Mouse (Mus musculus) WW6 (cell line): ENCODE results near the gene Kcnj5.

Source experiments
- DNase-seq: peaks from one replicate; pipeline ENCODE4 v3.0.0-alpha.2; 2013; ENCODE audit warnings: low read depth, low spot score

The Kcnj5 gene

GRCm38 (mm10) chr9:32344051-32344450 is at the start of gene Kcnj5:
TSS of gene Kcnj5 (minus strand) at chr9:32344350.
- no peak for DNase-seq

- DNase-seq = no peak
Measured at GRCm38 (mm10) chr9:32392716-32393115, 48.6 kb upstream of the Kcnj5 start.

GRCm38 (mm10) chr9:32391701-32392100 is 47.6 kb upstream of the Kcnj5 start:
- DNase-seq = no peak

GRCm38 (mm10) chr9:32391092-32391491 is 46.9 kb upstream of the Kcnj5 start:
- DNase-seq = no peak

GRCm38 (mm10) chr9:32388120-32388519 is 44.0 kb upstream of the Kcnj5 start:
- peak; percentile 24 for DNase-seq

GRCm38 (mm10) chr9:32384906-32385305 is 40.8 kb upstream of the Kcnj5 start:
- no peak for DNase-seq

GRCm38 (mm10) chr9:32376863-32377590 is 32.9 kb upstream of the Kcnj5 start:
- no peak for DNase-seq

GRCm38 (mm10) chr9:32376031-32376430 is 31.9 kb upstream of the Kcnj5 start:
- DNase-seq = no peak

- DNase-seq = no peak
Measured at GRCm38 (mm10) chr9:32373656-32374055, 29.5 kb upstream of the Kcnj5 start.

- no peak for DNase-seq
Measured at GRCm38 (mm10) chr9:32372202-32372601, 28.1 kb upstream of the Kcnj5 start, which contains the start of gene Kcnj1. TSS of gene Kcnj1 (plus strand) at chr9:32372493.

- no peak for DNase-seq
Measured at GRCm38 (mm10) chr9:32369388-32369787, 25.2 kb upstream of the Kcnj5 start.

GRCm38 (mm10) chr9:32368812-32369211 is 24.7 kb upstream of the Kcnj5 start:
- DNase-seq = no peak

GRCm38 (mm10) chr9:32360770-32361169 is 16.6 kb upstream of the Kcnj5 start:
- no peak for DNase-seq

GRCm38 (mm10) chr9:32350332-32350731 is 6.2 kb upstream of the Kcnj5 start:
- DNase-seq = no peak

GRCm38 (mm10) chr9:32349344-32349743 is 5.2 kb upstream of the Kcnj5 start:
- DNase-seq = no peak

- DNase-seq = no peak
Measured at GRCm38 (mm10) chr9:32348096-32348495, 3.9 kb upstream of the Kcnj5 start.

- no peak for DNase-seq
Measured at GRCm38 (mm10) chr9:32344489-32344888, 339 bp upstream of the Kcnj5 start.

- no peak for DNase-seq
Measured at GRCm38 (mm10) chr9:32342929-32343328, 1.2 kb downstream of the Kcnj5 start.

GRCm38 (mm10) chr9:32340831-32341230 is 3.3 kb downstream of the Kcnj5 start:
- DNase-seq = no peak

GRCm38 (mm10) chr9:32335389-32336150 is 8.6 kb downstream of the Kcnj5 start:
- DNase-seq = no peak

- DNase-seq = no peak
Measured at GRCm38 (mm10) chr9:32331162-32331561, 13.0 kb downstream of the Kcnj5 start.

GRCm38 (mm10) chr9:32328777-32329176 is 15.4 kb downstream of the Kcnj5 start:
- DNase-seq = no peak

- DNase-seq = no peak
Measured at GRCm38 (mm10) chr9:32323610-32324009, 20.5 kb downstream of the Kcnj5 start.
